Mouse (Mus musculus): ENCODE results near the gene Adh4. TPM values are rescaled to one million over a fixed set of nuclear protein-coding genes. Genes with fewer than 3 reads are reported as not detected.

Gene Adh4
- total and polyA plus RNA-seq, 2 experiments from 2014 or later: not detected

DNA sequence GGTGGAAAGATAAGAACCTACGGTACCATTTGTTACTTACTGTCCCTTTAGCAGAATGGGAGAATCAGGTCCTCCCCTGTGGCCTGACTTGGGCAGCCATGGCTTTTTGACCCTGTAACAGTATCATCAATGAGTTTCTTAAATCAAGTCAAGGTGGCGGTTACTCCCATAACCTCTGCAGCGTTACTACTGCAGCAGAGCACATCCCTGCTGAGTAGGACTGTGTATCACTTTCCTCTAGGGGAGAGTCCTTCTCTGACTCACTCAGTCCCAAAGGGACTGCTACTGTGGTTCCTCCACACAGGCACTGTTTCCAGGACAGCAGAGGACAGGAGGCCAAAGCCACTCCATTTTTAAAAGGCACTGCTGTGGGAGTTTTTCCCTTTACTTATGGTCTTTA is 55.8 kb downstream of the Adh4 start:
- H3K27ac ChIP-seq: no peak overlapping the region
- H3K9me3 ChIP-seq (ENCODE audit: low read length): no peaks in the 10 kb centered on the region
- no peak for TF ChIP-seq CTCF (IDR thresholded peaks at IDR 0.05; ENCODE audit: low read depth)
- DNase-seq (ENCODE audit: low spot score) (no peak), ATAC-seq (no peak)
- H3K4me3 ChIP-seq (ENCODE audit: low read length): no peak overlapping the region
- H3K36me3 ChIP-seq (ENCODE audit: insufficient read depth, low read length): peaks cover 29% of the 10 kb centered on the region
- H3K4me1 ChIP-seq (ENCODE audit: insufficient read depth, low read length): no peaks in the 10 kb centered on the region
- no peak overlapping the region for H3K9ac ChIP-seq (replicated peaks; ENCODE audit: low read length)
- WGBS: 81% methylated on average over 3 of the region's 3 CpGs
- no peak overlapping the region for H3K4me2 ChIP-seq (ENCODE audit: low read depth, low read length)
- no peaks in the 10 kb centered on the region for H3K27me3 ChIP-seq (ENCODE audit: insufficient read depth, low read length)

DNA sequence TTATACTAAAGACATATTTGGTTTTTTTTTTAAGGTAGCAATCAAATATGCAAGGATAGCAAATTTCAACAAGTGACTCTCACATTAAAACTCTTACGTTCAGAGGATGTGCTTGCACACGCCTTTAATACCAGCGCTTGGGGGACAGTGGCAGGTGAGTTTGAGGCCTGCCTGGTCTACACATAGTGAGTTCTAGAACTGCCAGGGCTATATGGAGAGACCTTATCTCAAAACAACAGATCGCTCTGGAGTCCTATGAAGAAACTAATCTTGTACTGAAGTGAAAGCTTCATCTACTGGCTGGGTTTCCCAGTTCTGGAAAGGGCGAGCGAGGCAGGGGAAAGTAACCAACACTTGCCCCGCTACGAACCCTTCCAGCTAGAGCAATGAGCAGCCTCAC is 64.2 kb downstream of the Adh4 start:
- no peak overlapping the region for H3K27ac ChIP-seq
- H3K4me3 ChIP-seq (ENCODE audit: low read length): no peak overlapping the region
- no peaks in the 10 kb centered on the region for H3K27me3 ChIP-seq (ENCODE audit: insufficient read depth, low read length)
- ATAC-seq (no peak), DNase-seq (ENCODE audit: low spot score) (no peak)
- 97% methylated on average over 8 of the region's 8 CpGs for WGBS
- H3K9me3 ChIP-seq (ENCODE audit: low read length): no peaks in the 10 kb centered on the region
- no peak for TF ChIP-seq CTCF (IDR thresholded peaks at IDR 0.05; ENCODE audit: low read depth)
- no peak overlapping the region for H3K4me2 ChIP-seq (ENCODE audit: low read depth, low read length)
- H3K36me3 ChIP-seq (ENCODE audit: insufficient read depth, low read length): peaks cover 15% of the 10 kb centered on the region
- H3K4me1 ChIP-seq (ENCODE audit: insufficient read depth, low read length): no peaks in the 10 kb centered on the region
- H3K9ac ChIP-seq (replicated peaks; ENCODE audit: low read length): no peak overlapping the region

Other genes starting within 250 kb of the Adh4 start
- not detected in 2 replicates for gene 4930579F01Rik, start 221.6 kb upstream of the Adh4 start, total RNA-seq (2014; rRNA removed)
- 0.09 TPM in 1 of 2 replicates, not detected in the other for gene 4930579F01Rik, start 221.6 kb upstream of the Adh4 start, polyA plus RNA-seq (2015; fragmentation: Nextera tagmentation; extraction: Ambion mirVana)
- 0.22 and 0.37 TPM in 2 replicates for gene Adh7, start 197.7 kb upstream of the Adh4 start, total RNA-seq (2014; rRNA removed)
- 0.70 and 1.2 TPM in 2 replicates for gene Adh7, start 197.7 kb upstream of the Adh4 start, polyA plus RNA-seq (2015; fragmentation: Nextera tagmentation; extraction: Ambion mirVana)
- 0.97 and 1.3 TPM in 2 replicates for gene Adh1, start 154.5 kb upstream of the Adh4 start, total RNA-seq (2014; rRNA removed)
- 3.8 and 4.5 TPM in 2 replicates for gene Adh1, start 154.5 kb upstream of the Adh4 start, polyA plus RNA-seq (2015; fragmentation: Nextera tagmentation; extraction: Ambion mirVana)
- not detected in 2 replicates for gene Adh6a, start 102.2 kb upstream of the Adh4 start, total RNA-seq (2014; rRNA removed)
- not detected in 2 replicates for gene Adh6a, start 102.2 kb upstream of the Adh4 start, polyA plus RNA-seq (2015; fragmentation: Nextera tagmentation; extraction: Ambion mirVana)
- 0.16 TPM in 1 of 2 replicates, not detected in the other for gene Adh6b, start 73.7 kb upstream of the Adh4 start, total RNA-seq (2014; rRNA removed)
- gene Adh6b, start 73.7 kb upstream of the Adh4 start, polyA plus RNA-seq (2015; fragmentation: Nextera tagmentation; extraction: Ambion mirVana): 0.19 and 0.20 TPM in 2 replicates
- 78.8 and 88.6 TPM in 2 replicates for gene Adh5, start 27.6 kb downstream of the Adh4 start, total RNA-seq (2014; rRNA removed)
- gene Adh5, start 27.6 kb downstream of the Adh4 start, polyA plus RNA-seq (2015; fragmentation: Nextera tagmentation; extraction: Ambion mirVana): 184 and 195 TPM in 2 replicates
- gene Metap1, start 74.0 kb downstream of the Adh4 start, total RNA-seq (2014; rRNA removed): 46.3 and 55.0 TPM in 2 replicates
- gene Metap1, start 74.0 kb downstream of the Adh4 start, polyA plus RNA-seq (2015; fragmentation: Nextera tagmentation; extraction: Ambion mirVana): 40.6 and 43.6 TPM in 2 replicates
- 54.2 and 94.0 TPM in 2 replicates for gene Eif4e, start 110.7 kb downstream of the Adh4 start, total RNA-seq (2014; rRNA removed)
- 259 and 290 TPM in 2 replicates for gene Eif4e, start 110.7 kb downstream of the Adh4 start, polyA plus RNA-seq (2015; fragmentation: Nextera tagmentation; extraction: Ambion mirVana)